Mouse (Mus musculus): ENCODE data around the gene Lmo7. TPM values are rescaled to one million over a fixed set of nuclear protein-coding genes. Genes with fewer than 3 reads are reported as not detected.

Lmo7 gene
- polyA plus RNA-seq, 1 experiment from 2014 or later = 7.1 TPM

- H3K27ac ChIP-seq (replicated peaks; ENCODE audit: low read depth, low read length) = no peak overlapping the region
- H3K27me3 ChIP-seq (ENCODE audit: control insufficient read depth, insufficient read depth, low read length) = no peaks in the 10 kb centered on the region
- H3K4me1 ChIP-seq (ENCODE audit: control insufficient read depth, insufficient read depth, low read length) = no peaks in the 10 kb centered on the region
- ATAC-seq (ENCODE audit: insufficient number of reproducible peaks, low FRiP score, low TSS enrichment, low read depth) = no peak
- H3K9ac ChIP-seq (ENCODE audit: low read length) = no peak overlapping the region
- no peaks in the 10 kb centered on the region for H3K36me3 ChIP-seq (ENCODE audit: control insufficient read depth, insufficient read depth, low read length)
- no peak overlapping the region for H3K4me3 ChIP-seq (ENCODE audit: low read depth, low read length)
- WGBS = 88% methylated on average over 1 of the region's 1 CpGs
- H3K9me3 ChIP-seq (ENCODE audit: control insufficient read depth, low read length) = no peaks in the 10 kb centered on the region
- H3K4me2 ChIP-seq (ENCODE audit: low read depth, severe bottlenecking) = no peak overlapping the region
- DNase-seq (ENCODE audit: low spot score) = no peak
Measured at GRCm38 (mm10) chr14:101964956-101965355, 235.2 kb downstream of the Lmo7 start.

GRCm38 (mm10) chr14:101972764-101973163 lies 243.0 kb downstream of the Lmo7 start:
- Histone ChIP-seq H3K36me3 (ENCODE audit: control insufficient read depth, insufficient read depth, low read length) (no peaks in the 10 kb centered on the region), H3K4me1 (ENCODE audit: control insufficient read depth, insufficient read depth, low read length) (no peaks in the 10 kb centered on the region), H3K4me2 (ENCODE audit: low read depth, severe bottlenecking) (no peak overlapping the region), H3K9ac (ENCODE audit: low read length) (no peak overlapping the region), H3K4me3 (ENCODE audit: low read depth, low read length) (no peak overlapping the region), H3K9me3 (ENCODE audit: control insufficient read depth, low read length) (no peaks in the 10 kb centered on the region), H3K27ac (replicated peaks; ENCODE audit: low read depth, low read length) (no peak overlapping the region), H3K27me3 (ENCODE audit: control insufficient read depth, insufficient read depth, low read length) (no peaks in the 10 kb centered on the region)
- DNase-seq (ENCODE audit: low spot score) (no peak), ATAC-seq (ENCODE audit: insufficient number of reproducible peaks, low FRiP score, low TSS enrichment, low read depth) (no peak)
- WGBS = 79% methylated on average over 1 of the region's 1 CpGs

GRCm38 (mm10) chr14:101973171-101973570 lies 243.4 kb downstream of the Lmo7 start:
- WGBS = 69% methylated on average over 6 of the region's 6 CpGs

GRCm38 (mm10) chr14:101976021-101976685 lies 246.4 kb downstream of the Lmo7 start:
- no peaks in the 10 kb centered on the region for H3K27me3 ChIP-seq (ENCODE audit: control insufficient read depth, insufficient read depth, low read length)
- no peak overlapping the region for H3K4me2 ChIP-seq (ENCODE audit: low read depth, severe bottlenecking)
- H3K4me1 ChIP-seq (ENCODE audit: control insufficient read depth, insufficient read depth, low read length) = no peaks in the 10 kb centered on the region
- no peak overlapping the region for H3K4me3 ChIP-seq (ENCODE audit: low read depth, low read length)
- DNase-seq (ENCODE audit: low spot score) = no peak
- H3K36me3 ChIP-seq (ENCODE audit: control insufficient read depth, insufficient read depth, low read length) = no peaks in the 10 kb centered on the region
- H3K9ac ChIP-seq (ENCODE audit: low read length) = no peak overlapping the region
- ATAC-seq (ENCODE audit: insufficient number of reproducible peaks, low FRiP score, low TSS enrichment, low read depth) = no peak
- no peak overlapping the region for H3K27ac ChIP-seq (replicated peaks; ENCODE audit: low read depth, low read length)
- H3K9me3 ChIP-seq (ENCODE audit: control insufficient read depth, low read length) = no peaks in the 10 kb centered on the region
- 89% methylated on average over 11 of the region's 11 CpGs for WGBS

More at GRCm38 (mm10) chr14:101973171-101973570, 243.4 kb downstream of the Lmo7 start:
- no peaks in the 10 kb centered on the region for H3K4me1 ChIP-seq (ENCODE audit: control insufficient read depth, insufficient read depth, low read length)
- DNase-seq (ENCODE audit: low spot score) = no peak
- H3K27me3 ChIP-seq (ENCODE audit: control insufficient read depth, insufficient read depth, low read length) = no peaks in the 10 kb centered on the region
- no peaks in the 10 kb centered on the region for H3K9me3 ChIP-seq (ENCODE audit: control insufficient read depth, low read length)
- H3K27ac ChIP-seq (replicated peaks; ENCODE audit: low read depth, low read length) = no peak overlapping the region
- H3K4me3 ChIP-seq (ENCODE audit: low read depth, low read length) = no peak overlapping the region
- H3K9ac ChIP-seq (ENCODE audit: low read length) = no peak overlapping the region
- ATAC-seq (ENCODE audit: insufficient number of reproducible peaks, low FRiP score, low TSS enrichment, low read depth) = no peak
- no peaks in the 10 kb centered on the region for H3K36me3 ChIP-seq (ENCODE audit: control insufficient read depth, insufficient read depth, low read length)
- no peak overlapping the region for H3K4me2 ChIP-seq (ENCODE audit: low read depth, severe bottlenecking)

Other genes with a start within 250 kb of the Lmo7 start
- 6.3 and 7.0 TPM in 2 replicates for gene Tbc1d4, start 120.8 kb upstream of the Lmo7 start, polyA plus RNA-seq (2014; fragmentation: Nextera tagmentation; extraction: Ambion mirVana)
- gene Commd6, start 89.3 kb upstream of the Lmo7 start, polyA plus RNA-seq (2014; fragmentation: Nextera tagmentation; extraction: Ambion mirVana) = 80.2 and 88.8 TPM in 2 replicates
- gene Uchl3, start 76.0 kb upstream of the Lmo7 start, polyA plus RNA-seq (2014; fragmentation: Nextera tagmentation; extraction: Ambion mirVana) = 165 and 174 TPM in 2 replicates
- gene Gm9922, start 143 bp upstream of the Lmo7 start, polyA plus RNA-seq (2014; fragmentation: Nextera tagmentation; extraction: Ambion mirVana) = 0.80 and 1.5 TPM in 2 replicates